8 mouse cellular contexts compared by ENCODE assay signal in genomic region chr5:64878027-64878425, GRCm38 (mm10). TPM values are rescaled to one million over a fixed set of nuclear protein-coding genes. Genes with fewer than 3 reads are reported as not detected.
DNase-seq lines count a peak whose midpoint lies in the region; ATAC-seq lines count a peak whose summit lies in the region.

No protein-coding gene starts in this region.

- no peaks in the 10 kb centered on the region for H3K36me3 ChIP-seq in heart, embryonic 16.5 days (ENCODE audit: control insufficient read depth, insufficient read depth)
- H3K36me3 ChIP-seq in stomach, embryonic 14.5 days (ENCODE audit: control insufficient read depth, insufficient read depth, low read length) = no peaks in the 10 kb centered on the region

- no peak overlapping the region for H3K9ac ChIP-seq in heart, embryonic 16.5 days (ENCODE audit: low read length)
- no peak overlapping the region for H3K9ac ChIP-seq in stomach, embryonic 14.5 days (replicated peaks; ENCODE audit: low read depth, low read length)

- H3K4me3 ChIP-seq in heart, embryonic 16.5 days (ENCODE audit: low read length) = no peak overlapping the region
- H3K4me3 ChIP-seq in stomach, embryonic 14.5 days (ENCODE audit: low read depth, low read length) = no peak overlapping the region

- WGBS in heart, embryonic 16.5 days = 5% methylated on average over 4 of the region's 4 CpGs
- 14% methylated on average over 4 of the region's 4 CpGs for WGBS in stomach, embryonic 14.5 days

- ATAC-seq in heart, embryonic 16.5 days (replicated peaks; ENCODE audit: extremely low read depth, insufficient read depth, low FRiP score) = peak; percentile 94
- peak; percentile 78; the same call in 1 of the 2 replicates for ATAC-seq in stomach, embryonic 14.5 days (ENCODE audit: insufficient number of reproducible peaks, insufficient read depth, low FRiP score, low read depth)
- no peak for ATAC-seq in megakaryocyte, adult 5-6 weeks (ENCODE audit: poor library complexity, severe bottlenecking)

- H3K4me2 ChIP-seq in heart, embryonic 16.5 days (ENCODE audit: low read depth, low read length) = no peak overlapping the region
- no peak overlapping the region for H3K4me2 ChIP-seq in stomach, embryonic 14.5 days (replicated peaks; ENCODE audit: low read depth, low read length)

- H3K27me3 ChIP-seq in heart, embryonic 16.5 days (ENCODE audit: control insufficient read depth, insufficient read depth, low read length) = no peaks in the 10 kb centered on the region
- H3K27me3 ChIP-seq in stomach, embryonic 14.5 days (ENCODE audit: control insufficient read depth, insufficient read depth, low read length) = no peaks in the 10 kb centered on the region

- peak; percentile 48 for DNase-seq in urinary bladder, postnatal 14 days (ENCODE audit: low spot score)
- no peak for DNase-seq in urinary bladder, adult 2 months (ENCODE audit: low spot score)
- DNase-seq in fibroblast of lung, adult 2 months (ENCODE audit: low read depth) = peak; percentile 99
- DNase-seq in kidney, postnatal 14 days = peak; percentile 80
- peak; percentile 54 for DNase-seq in lung, postnatal 14 days

- peak overlapping the region; percentile 79 for H3K27ac ChIP-seq in heart, embryonic 16.5 days (ENCODE audit: low read length)
- peak overlapping the region; percentile 63; the same call in 1 of the 2 replicates for H3K27ac ChIP-seq in stomach, embryonic 14.5 days (ENCODE audit: low read length)

- peaks cover 7% of the 10 kb centered on the region for H3K9me3 ChIP-seq in heart, embryonic 16.5 days (replicated peaks; ENCODE audit: control insufficient read depth, low read length)
- peaks cover 9% of the 10 kb centered on the region; the same call in 1 of the 2 replicates for H3K9me3 ChIP-seq in stomach, embryonic 14.5 days (ENCODE audit: control insufficient read depth, low read depth, low read length)

- H3K4me1 ChIP-seq in heart, embryonic 16.5 days (ENCODE audit: control insufficient read depth, insufficient read depth, low read length) = peaks cover 31% of the 10 kb centered on the region
- H3K4me1 ChIP-seq in stomach, embryonic 14.5 days (ENCODE audit: control insufficient read depth, insufficient read depth, low read length) = peaks cover 23% of the 10 kb centered on the region

RNA-seq across cellular contexts. Expression of gene Tlr1, which starts 55.3 kb away (rescaled TPM):
- 3.0 and 3.1 TPM in 2 replicates for polyA plus RNA-seq in urinary bladder, adult 2 months (2012; rRNA removed)
- 0.49 and 0.81 TPM in 2 replicates for polyA plus RNA-seq in heart, embryonic 16.5 days (2015; fragmentation: Nextera tagmentation; extraction: Ambion mirVana)
- 0.91 and 1.6 TPM in 2 replicates for polyA plus RNA-seq in stomach, embryonic 14.5 days (2014; fragmentation: Nextera tagmentation; extraction: Ambion mirVana)
- 13.8 and 16.1 TPM in 2 replicates for total RNA-seq in megakaryocyte, adult 5-6 weeks (2015)
- 9.4 and 10.7 TPM in 2 replicates for total RNA-seq in megakaryocyte, adult 5-6 weeks (2017)
